Mouse (Mus musculus): ENCODE measurements around the gene Prkag2.

DNA sequence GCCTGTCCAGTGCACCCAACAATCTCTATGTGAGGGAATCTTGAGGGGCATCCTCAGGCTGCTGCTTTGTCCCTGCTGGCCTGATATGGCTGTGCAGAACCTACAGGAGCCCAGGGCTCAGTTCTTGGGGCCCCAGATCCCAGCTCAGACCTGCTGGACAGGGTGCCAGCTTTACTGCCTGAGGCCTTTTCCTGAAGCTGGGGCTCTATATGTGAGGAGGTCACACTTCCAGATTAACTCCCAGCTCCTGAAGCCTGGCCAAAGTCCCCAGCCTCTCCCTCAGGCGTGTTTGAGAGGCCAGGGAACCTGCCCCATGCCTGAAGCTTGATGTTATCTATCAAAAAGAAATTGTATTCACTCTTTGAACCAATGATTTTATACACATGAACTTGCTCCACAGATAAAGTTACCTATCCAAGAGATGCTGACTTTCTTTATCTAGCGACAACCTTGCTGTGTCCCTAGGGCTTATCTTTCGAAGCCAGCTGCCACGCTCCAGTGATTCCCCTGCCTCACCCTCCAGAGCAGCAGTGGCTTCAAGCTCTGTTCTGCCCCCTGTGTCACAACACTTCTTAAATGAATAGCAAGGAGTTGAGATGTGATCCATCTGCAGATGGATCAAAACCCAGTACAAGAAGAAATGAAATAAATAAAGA is 121.0 kb downstream of the Prkag2 start:
- no peak for TF ChIP-seq POLR2A (IDR thresholded peaks at IDR 0.05; ENCODE audit: borderline replicate concordance, low read depth, low read length)
- TF ChIP-seq CTCF (IDR thresholded peaks at IDR 0.05; ENCODE audit: low read depth, low read length), result no peak; the same call in 1 of the 2 replicates
